Mouse (Mus musculus): ENCODE measurements around the gene Hlx. TPM values are rescaled to one million over a fixed set of nuclear protein-coding genes. Genes with fewer than 3 reads are reported as not detected.
A peak's percentile ranks its signal among the peaks of the same experiment; 100 is the strongest.

Hlx gene
- 33.6 and 34.1 TPM in 2 replicates for total RNA-seq (2017)

DNA sequence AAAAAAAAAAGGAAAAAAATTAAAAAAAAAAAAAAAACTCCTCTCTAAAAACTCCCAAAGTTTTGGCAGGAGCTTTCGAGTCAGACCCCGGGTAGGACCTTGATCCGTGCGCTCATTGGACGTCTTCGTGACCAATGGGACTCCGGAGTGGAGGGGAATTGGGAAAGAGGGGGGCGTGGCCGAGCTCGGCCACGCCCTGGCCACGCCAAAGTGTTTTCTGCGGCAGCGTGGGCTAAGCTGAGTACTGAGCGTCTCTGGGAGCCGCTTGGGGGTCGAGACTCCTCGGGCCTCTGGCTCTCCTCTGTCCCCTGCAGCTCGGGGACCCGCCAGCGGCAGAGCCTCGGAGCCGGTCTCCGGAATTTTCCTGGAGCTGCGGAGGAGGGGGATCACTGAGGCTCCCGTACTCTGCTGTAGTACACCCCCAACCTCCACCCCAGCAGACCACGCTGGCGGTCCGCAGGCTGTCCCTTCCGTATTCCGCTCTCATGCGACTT, at the start of gene Hlx:
Gene Hlx (minus strand): TSS at position 64 of the 494 bp plus-strand sequence.
- peak; percentile 72 for ATAC-seq (ENCODE audit: extremely low read depth, insufficient number of reproducible peaks, low FRiP score, poor library complexity, severe bottlenecking)

DNA sequence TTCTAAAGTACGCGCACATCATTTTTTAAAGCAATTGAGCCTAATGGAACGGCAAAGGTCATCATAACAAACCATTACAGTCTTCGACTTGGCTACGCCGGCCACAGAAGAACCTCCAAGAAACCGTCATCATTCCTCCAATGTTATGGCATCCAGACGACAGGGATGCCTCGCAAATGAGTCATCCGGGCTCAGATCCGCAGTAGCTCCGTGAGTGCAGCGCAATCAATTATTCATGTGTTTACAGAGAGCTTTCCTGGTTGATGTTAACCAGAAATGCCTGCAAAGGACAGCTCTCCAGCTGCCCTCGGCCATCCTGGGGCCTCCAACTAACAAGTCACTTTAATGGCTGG, 49.7 kb upstream of the Hlx start:
- ATAC-seq (ENCODE audit: extremely low read depth, insufficient number of reproducible peaks, low FRiP score, poor library complexity, severe bottlenecking) = no peak

DNA sequence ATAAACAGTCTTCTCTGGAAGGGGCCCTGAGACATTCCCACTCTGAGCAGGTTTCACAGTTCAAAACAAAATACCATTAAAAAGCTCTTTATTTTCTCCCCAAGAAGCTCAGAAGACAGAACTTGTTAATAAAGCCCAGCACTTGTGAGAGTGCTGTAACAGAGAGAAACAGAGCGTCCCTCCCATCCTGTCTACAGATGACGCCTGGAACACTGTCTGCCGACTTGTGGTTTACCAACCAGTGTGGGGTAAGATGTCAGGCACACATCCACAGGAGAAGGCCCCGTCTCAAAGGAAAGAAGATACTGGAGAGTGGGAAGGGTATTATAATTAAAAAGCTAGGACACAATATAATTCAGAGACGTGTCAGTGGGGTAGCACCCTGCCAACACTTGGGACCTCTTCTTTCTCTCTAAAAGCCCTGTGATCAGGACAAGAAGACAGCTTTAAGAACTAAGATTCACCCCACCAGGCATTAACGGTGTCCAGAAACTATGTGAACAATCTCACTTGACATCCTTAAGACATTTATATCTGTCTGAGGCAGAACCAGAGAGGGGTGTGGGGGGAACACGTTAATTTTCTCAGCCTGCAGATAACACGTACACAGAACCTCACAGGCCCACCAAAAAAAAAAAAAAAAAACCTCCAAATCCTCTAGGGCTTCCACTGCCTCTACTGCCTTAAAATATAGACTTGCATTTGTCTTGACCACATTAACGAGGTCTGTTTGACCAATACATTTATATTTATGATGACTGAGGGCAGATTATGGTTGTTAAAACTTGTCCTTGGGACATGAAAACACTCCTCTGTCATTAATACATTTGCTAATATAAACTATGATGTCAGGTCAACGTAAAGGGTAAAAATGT, 49.1 kb upstream of the Hlx start:
- ATAC-seq (ENCODE audit: extremely low read depth, insufficient number of reproducible peaks, low FRiP score, poor library complexity, severe bottlenecking) = no peak

DNA sequence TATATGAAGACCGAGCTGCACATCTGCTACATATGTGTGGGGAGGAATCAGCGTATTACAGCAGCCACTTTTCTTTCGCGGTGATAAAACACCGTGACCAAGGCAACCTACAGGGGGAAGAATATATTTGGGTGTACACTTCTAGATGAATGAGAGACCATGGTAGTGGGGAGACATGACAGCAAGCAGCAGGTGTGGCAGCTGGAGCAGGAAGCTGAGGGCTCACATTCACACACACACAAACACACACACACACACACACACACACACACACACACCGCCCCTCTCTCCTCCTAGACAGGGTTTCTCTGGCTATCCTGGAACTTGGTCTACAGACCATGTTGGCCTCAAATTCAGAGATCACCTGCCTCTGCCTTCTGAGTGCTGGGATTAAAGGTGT, 45.7 kb upstream of the Hlx start:
- ATAC-seq (ENCODE audit: extremely low read depth, insufficient number of reproducible peaks, low FRiP score, poor library complexity, severe bottlenecking) = no peak

DNA sequence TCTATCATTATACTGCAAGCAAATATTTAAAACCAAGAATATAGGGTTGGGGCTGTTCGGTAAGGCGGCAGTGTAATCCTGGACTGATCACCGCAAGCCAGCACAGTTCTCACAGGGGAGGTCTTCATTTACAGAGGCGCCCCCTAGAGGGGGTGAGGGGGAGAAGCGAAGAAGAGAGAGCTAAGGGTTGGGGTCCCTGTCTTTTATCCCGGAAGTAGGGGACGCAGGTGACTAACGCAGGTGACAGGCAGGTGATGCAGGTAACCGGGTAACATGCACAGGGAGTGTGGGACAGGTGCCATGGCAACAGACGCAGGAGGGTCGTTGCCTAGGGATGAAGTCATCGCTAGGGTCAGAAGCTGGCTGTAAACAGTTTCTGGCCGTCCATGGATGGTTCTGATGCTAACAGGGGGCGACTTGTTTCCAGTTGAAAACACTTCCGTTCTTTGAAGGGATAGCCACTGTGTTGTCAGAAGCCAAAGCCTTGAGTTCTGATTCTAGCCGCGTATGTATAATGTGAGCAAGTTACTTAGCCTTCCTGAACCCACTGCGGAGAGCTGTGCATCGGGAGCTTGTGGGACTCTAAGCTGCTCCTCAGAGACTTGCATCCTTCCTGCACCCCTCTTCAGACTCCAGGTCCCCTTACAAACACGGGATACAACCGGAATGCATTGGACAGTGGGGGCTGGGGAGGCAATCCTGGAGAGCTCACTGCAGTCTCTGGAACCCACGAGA, 44.8 kb upstream of the Hlx start:
- ATAC-seq (ENCODE audit: extremely low read depth, insufficient number of reproducible peaks, low FRiP score, poor library complexity, severe bottlenecking) = no peak

DNA sequence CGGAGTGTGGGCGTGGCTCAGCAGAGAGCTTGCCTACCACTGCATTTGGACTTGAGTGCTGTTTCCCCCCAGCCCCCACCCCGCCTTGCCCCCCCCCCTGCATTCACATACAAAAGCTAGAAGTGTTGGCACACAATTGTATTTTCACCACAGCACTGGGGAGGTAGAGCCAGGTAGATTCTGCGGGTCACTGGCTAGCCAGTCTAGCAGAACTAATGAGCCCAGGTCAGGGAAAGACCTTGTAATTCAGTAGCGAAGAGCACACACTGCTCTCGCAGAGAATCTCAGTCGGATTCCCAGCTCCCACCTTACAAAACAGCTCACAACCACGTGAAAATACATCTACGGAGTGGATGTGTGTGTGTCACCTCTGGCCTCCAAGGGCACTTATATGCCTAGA, 42.9 kb upstream of the Hlx start:
- ATAC-seq (ENCODE audit: extremely low read depth, insufficient number of reproducible peaks, low FRiP score, poor library complexity, severe bottlenecking) = no peak

DNA sequence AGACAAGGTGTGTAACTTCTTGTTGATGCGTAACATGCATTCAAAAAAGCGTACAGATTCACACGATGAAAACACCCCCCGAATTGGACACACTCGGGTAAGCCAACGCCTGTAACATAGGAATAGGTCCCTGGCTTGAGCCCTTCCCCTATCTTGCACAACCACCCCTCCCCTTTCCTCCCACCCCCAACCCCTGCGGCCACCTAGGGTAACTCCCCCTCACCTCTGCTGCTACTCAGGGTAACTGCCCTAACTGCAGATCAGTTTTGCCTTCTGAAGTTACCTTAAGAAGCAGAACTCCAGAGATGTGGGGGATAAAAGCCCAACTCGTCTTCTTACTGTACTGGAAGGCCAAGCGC, 39.5 kb upstream of the Hlx start:
- ATAC-seq (ENCODE audit: extremely low read depth, insufficient number of reproducible peaks, low FRiP score, poor library complexity, severe bottlenecking) = no peak

DNA sequence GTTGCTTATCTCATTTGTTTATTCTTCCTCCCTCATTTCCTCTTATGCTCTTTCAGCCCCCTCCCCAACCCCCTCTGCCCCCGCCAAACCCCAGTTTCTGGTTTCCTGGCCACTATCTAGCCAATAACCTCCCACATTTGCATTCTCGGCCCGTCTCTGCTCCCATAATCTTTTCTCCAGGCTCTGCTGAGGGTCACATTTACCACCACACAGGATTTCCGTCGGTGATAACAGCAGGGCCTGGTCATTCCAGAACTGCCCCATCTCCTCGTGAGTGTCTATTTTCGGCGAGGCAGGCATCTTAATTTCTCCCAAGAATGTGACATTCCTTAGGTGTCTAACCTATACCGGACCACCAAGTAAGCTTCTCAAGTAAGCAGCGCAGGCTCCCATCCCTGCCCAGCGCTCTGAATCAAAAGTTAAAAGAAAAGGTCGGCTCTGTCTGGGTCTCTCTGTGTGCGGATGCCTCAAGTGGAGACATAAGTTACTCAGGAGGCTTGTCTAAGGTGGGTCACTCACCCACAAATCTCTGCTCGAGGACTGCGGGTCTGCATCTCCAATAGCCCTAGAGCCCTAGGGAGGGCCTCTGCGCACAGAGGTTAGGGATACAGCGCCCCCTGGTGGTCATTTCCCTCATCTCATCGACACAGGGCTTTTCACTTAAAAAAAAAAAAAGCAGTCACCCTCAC, 38.9 kb upstream of the Hlx start:
- ATAC-seq (ENCODE audit: extremely low read depth, insufficient number of reproducible peaks, low FRiP score, poor library complexity, severe bottlenecking) = peak; percentile 67; the same call in 1 of the 2 replicates

DNA sequence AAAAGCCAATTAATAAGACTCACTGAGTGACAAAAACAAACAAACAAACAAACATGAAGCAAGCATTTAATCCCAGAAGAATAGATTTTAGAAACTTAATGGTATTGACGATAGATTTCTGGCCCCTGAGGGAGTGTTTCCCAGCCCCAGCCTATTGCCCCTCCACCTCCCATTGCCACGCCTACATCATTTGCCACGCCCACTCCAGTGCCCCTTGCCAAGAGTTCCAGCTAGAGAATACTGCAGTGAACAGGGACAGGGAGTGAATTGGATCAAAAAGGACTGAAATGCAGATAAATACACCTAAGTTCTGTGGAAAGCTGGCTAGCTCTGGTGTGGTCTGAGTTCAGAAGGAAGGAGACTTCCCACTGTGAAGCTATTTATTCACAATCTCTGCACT, 31.4 kb upstream of the Hlx start:
- ATAC-seq (ENCODE audit: extremely low read depth, insufficient number of reproducible peaks, low FRiP score, poor library complexity, severe bottlenecking) = no peak

DNA sequence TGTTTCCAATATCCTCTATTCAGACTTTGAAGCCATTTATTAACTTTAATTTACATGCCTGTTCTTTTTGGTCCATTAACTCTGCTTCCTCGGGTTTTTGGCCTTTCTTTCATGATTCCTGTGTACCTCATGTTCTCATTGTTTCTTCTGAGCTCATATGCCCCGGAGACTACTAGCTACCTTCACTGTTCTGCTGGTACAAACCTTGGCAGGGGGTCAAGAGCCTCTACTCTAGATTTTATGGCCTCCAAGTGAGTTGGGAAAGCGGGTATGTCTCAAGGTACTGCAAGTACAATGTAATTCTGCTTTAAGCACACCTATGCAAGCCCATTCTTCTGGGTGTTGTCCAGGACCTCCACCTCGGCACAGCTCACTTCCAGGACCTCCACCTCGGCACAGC, 30.5 kb upstream of the Hlx start:
- ATAC-seq (ENCODE audit: extremely low read depth, insufficient number of reproducible peaks, low FRiP score, poor library complexity, severe bottlenecking) = no peak

DNA sequence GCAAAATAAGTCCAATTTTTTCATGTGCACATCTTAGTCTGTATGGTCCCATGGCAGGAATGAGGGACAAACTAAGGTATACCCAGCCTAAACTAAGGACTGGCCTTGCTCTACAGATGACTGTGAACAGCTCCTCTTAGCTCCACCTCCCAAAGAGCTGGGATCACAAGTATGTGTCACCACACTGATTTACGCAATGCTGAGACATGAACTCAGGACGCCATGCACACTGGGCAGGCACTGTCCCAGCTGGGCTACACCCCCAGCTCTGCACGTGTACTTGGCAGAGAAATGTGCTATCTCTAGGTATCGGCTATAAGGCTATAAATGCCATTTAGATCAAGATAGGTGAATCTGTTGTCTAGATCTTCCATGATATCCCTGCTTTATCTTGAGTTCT, 29.6 kb upstream of the Hlx start:
- ATAC-seq (ENCODE audit: extremely low read depth, insufficient number of reproducible peaks, low FRiP score, poor library complexity, severe bottlenecking) = no peak

DNA sequence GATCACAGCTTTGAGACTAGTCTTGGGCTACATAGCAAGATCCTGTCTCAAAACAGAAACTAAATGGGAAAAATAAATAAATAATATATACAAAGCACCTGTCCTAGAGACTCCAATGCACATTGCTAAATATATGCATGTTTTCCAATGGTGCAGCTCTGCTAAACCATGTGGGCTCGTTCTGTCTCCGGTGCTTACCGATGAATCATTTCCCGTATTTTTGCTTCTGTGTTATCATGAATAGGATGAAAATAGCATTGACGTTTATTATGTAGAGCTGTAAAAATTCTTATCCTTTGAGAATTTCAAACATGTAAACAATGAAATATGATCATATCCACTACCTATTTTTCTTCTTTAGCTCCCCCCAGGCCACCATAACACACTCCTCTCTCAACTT, 20.3 kb upstream of the Hlx start:
- ATAC-seq (ENCODE audit: extremely low read depth, insufficient number of reproducible peaks, low FRiP score, poor library complexity, severe bottlenecking) = no peak

DNA sequence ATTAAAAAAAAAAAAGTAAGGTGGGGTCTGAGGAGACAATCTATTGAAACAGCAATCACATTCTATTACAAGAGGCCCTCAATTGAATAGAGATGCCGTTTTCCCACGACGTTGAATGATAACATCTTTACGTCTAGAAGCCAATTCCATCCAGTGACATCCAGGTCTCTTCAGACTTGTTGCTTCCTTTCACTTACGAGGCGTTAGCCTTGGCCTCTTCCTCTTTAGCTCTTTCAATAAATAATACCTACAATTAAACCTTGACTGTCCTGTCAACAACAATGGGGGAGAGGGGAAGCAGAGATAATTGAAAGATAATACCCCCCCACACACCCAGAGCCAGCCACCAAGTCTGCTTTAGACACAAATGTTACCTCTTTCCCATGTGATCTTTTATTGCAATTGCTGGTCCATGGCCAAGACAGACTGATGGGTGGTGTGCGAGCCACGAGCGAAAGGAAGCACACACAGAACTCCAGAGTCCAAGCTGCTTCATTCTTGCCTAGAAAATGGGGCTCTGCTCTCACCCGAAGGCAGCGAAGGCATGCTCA, 17.8 kb upstream of the Hlx start:
- ATAC-seq (ENCODE audit: extremely low read depth, insufficient number of reproducible peaks, low FRiP score, poor library complexity, severe bottlenecking) = no peak

DNA sequence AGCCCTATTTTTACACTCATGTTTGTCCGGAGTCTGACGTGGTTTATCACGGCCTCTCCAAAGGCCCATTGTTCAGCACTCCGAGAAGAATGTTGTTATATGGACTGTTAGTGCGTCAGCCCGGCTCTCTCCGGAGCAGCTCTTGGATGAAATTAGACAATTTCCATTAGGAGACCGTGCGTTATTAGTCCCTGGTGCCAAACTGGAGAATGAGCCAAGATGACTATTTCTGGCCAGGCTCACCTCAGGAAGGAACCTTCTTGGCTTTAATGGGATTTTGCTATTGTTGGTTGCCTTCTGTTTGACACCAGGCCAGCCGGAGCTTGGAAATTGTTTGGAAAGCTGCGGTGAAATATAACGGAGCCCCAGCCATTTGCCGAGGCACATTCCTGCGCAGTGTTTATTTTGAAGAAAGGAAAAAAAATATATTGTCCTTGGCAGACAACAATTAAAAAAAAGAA, 16.3 kb upstream of the Hlx start:
- ATAC-seq (ENCODE audit: extremely low read depth, insufficient number of reproducible peaks, low FRiP score, poor library complexity, severe bottlenecking) = no peak

DNA sequence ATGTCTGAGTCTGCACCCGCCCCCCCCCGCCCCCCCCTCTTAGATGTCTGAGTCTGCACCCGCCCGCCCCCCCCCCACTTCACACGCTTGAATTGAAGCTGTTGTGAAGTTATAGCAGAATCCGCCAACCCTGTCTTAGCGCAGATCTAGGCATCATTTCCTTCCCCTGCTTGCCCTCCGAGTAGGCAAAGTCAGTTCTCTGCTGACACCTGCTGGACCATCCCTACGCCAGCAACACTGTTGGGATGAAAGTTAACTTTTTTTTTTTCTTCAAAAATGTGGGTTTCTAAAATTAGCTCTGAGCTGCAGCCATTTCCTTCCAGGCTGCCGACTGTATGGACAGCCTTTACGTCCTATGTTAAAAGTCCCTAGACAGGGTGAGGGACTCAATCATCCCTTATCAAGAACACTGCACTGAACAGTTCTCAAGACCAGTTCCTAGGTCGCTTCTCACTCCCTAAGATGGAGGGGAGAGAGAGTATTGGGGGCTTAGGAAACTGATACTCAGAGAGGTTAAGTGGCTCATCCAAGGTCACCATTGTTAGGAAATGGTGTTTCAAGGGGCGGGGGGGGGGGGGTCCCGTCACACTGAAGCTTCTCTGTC, 5.6 kb upstream of the Hlx start:
- peak; percentile 84 for ATAC-seq (ENCODE audit: extremely low read depth, insufficient number of reproducible peaks, low FRiP score, poor library complexity, severe bottlenecking)

DNA sequence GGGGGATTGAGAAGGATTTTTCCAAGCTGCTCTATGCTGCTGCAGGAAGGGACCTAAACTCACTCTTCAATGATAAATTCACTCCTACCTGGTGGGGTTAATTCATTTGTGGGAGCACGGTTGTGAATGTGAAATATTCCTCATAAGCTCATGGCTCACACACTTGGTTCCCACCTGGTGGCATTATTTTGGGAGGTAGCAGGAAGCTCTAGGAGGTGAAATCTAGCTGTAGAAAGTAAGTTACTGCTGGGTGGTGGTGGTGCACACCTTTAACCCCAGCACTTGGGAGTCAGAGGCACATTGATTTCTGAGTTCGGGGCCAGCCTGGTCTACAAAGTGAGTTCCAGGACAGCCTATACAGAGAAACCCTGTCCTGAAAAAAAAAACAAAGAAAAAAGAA, 4.8 kb upstream of the Hlx start:
- no peak for ATAC-seq (ENCODE audit: extremely low read depth, insufficient number of reproducible peaks, low FRiP score, poor library complexity, severe bottlenecking)

DNA sequence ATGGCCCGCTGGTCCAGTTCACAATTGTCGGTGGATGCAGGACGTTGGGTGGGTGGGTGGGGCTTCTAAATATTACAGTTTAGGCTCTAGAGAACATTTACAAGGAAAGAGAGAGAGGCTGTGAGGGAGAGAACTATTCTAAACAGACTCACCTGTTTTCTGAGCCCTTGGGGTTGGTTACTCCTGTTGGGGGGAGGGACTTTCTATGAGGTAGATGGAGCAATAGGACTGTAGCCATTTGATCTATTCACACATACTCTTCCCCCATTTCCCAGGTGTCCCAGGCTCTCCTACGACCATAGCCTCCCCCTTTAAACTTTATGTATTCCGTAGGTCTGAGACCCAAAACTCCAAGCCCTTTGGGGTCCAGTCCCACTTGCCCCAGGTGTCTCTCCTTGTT, 3.8 kb upstream of the Hlx start:
- no peak for ATAC-seq (ENCODE audit: extremely low read depth, insufficient number of reproducible peaks, low FRiP score, poor library complexity, severe bottlenecking)

DNA sequence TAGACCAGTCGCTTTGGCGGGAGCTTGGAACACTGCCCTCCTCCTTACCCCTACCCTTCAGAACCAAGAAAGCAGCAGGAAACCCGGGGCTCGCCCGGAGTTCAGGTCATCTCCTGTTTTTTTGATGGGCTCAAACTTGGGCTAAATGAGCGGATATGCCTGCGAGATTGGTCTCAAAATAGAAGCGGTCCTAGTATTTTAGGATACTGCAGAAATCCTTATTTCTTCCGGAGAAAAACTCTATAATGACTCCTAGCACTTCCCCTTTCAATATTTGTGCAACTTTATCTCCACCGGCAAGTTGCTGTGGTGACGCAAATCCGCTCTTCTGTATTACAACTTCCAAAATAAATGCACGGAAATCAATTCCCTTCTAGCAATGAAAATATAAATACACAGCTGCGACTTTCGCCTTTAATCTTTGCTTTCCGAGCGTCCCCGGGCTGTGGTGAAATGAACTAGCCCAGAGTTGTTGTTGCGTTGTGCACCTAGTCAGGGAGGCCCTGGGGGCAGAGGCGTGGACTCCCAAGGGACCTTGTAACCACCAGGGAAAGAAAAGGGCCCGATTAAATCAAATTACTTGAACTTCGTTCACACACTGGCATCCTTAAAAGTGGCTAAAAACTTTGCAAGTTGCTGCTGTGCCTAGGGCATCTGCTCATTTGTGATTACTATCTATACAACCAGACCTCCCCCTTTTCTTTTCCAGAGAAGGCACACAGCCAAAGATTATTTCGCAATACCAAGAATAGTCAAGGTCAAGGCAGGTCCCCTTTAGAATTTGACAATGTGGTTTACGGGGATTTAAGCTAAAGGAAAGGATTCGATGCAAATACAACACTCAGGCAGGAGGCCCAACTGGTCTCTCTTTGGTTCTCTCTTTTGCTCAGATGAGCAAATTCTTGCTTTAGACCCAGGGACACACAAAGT, 2.8 kb upstream of the Hlx start:
- ATAC-seq (ENCODE audit: extremely low read depth, insufficient number of reproducible peaks, low FRiP score, poor library complexity, severe bottlenecking) = no peak

All from neutrophil, adult 5-6 weeks (primary cell).